Mouse (Mus musculus): ENCODE data around the gene Gm17581. TPM values are rescaled to one million over a fixed set of nuclear protein-coding genes. Genes with fewer than 3 reads are reported as not detected.

Gm17581 gene
- not detected in 2 replicates for polyA plus RNA-seq (2012; rRNA removed; ENCODE audit: low replicate concordance)

DNA sequence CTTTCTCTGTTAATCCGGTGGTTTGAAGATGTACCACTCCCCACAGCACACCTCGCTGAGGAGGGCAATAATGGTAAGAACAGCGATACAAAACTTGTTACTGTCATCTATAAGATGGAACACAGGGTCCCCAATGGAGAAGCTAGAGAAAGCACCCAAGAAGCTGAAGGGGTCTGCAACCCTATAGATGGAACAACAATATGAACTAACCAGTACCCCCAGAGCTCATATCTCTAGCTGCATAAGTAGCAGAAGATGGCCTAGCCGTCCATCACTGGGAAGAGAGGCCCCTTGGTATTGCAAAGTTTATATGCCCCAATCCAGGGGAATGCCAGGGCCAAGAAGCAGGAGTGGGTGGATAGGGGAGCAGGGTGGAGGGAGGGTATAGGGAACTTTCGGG is at the start of gene Gm17581:
Gm17581 (minus strand) TSS at position 101 of the 400 bp plus-strand sequence.

GRCm38 (mm10) chr2:155774927-155775684 is 39.4 kb upstream of the Gm17581 start, which contains the start of gene Mmp24:
Gene Mmp24 (plus strand): TSS chr2:155775342.

DNA sequence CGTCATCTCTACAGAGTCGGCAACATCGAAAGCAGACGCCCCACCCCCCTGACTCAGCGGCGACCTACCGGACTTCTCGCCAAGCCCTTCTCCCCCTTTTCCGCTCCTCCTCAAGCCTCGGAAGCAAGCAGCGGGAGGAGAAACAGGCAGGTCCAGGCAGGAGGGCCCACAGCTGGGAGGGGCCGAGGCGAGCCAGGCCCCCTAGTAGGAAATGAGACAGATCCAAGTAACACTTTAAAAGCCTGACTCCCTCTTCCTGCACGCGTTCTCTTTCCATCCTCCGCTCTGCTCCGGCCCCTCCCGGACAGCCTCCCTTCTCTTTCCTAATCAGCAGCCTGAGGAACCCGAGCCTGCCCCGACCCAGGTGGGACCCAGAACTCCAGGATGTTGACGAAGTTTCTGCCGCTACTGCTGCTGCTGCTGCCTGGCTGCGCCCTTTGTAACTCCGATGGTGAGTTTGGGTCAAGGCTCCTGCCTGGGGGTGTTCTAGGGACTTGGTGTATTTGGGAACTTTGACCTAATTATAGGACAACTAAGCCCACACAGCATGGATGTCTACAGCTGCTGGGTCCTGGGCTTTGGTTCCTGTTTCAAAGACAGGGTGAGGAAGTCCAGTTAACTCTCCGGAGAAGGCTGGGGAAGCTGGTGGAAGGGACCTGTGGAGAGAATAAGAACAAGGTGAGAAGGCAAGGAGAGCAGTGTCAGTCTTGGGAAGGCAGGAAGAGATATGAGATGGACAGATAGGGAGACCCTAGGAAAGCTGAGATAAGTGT is 15.5 kb upstream of the Gm17581 start, which contains the start of gene Procr:
Procr (plus strand) TSS at position 104 of the 773 bp plus-strand sequence.

DNA sequence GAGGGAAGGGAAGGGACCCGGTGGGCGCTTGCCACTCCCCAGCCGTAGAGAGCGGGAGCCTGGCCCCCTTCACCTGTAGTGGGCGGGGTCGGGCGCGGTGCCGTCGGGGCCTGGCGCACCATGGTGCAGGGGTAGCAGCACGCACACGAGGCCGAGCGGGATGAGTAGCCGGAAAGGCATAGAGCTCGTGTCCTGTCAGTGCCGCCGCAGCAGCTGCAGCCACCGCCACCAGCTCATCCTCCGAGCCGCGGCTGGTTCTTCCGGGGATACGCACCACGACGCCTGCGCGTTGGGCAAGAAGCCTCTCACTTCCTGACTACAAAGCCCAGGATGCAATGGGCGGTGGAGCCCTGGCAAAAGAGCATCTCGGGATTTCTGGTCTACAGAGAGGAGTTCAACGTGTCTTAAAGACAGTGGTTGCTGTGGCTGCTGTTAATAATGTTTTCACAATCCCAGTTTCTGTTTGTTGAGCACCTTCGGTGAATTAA is 6.5 kb downstream of the Gm17581 start, which contains the start of gene Edem2:
Edem2 (minus strand) TSS at position 318 of the 488 bp plus-strand sequence.

GRCm38 (mm10) chr2:155691723-155692493 is 43.8 kb downstream of the Gm17581 start, which contains the start of gene Trpc4ap:
Gene Trpc4ap (minus strand): TSS chr2:155692384.

Other genes starting within 250 kb of the Gm17581 start
- 16.0 and 17.6 TPM in 2 replicates for gene Acss2, start 217.9 kb downstream of the Gm17581 start, polyA plus RNA-seq (2012; rRNA removed; ENCODE audit: low replicate concordance)
- 7.9 and 11.8 TPM in 2 replicates for gene Ggt7, start 217.6 kb downstream of the Gm17581 start, polyA plus RNA-seq (2012; rRNA removed; ENCODE audit: low replicate concordance)
- gene Gss, start 143.1 kb downstream of the Gm17581 start, polyA plus RNA-seq (2012; rRNA removed; ENCODE audit: low replicate concordance) = 73.2 and 195 TPM in 2 replicates
- gene Myh7b, start 124.7 kb downstream of the Gm17581 start, polyA plus RNA-seq (2012; rRNA removed; ENCODE audit: low replicate concordance) = 0.04 and 0.15 TPM in 2 replicates
- 105 and 143 TPM in 2 replicates for gene Trpc4ap, start 43.5 kb downstream of the Gm17581 start, polyA plus RNA-seq (2012; rRNA removed; ENCODE audit: low replicate concordance)
- gene Edem2, start 6.4 kb downstream of the Gm17581 start, polyA plus RNA-seq (2012; rRNA removed; ENCODE audit: low replicate concordance) = 53.3 and 79.7 TPM in 2 replicates
- gene Procr, start 15.3 kb upstream of the Gm17581 start, polyA plus RNA-seq (2012; rRNA removed; ENCODE audit: low replicate concordance) = 6.9 and 9.3 TPM in 2 replicates
- 0.34 and 0.62 TPM in 2 replicates for gene Mmp24, start 39.5 kb upstream of the Gm17581 start, polyA plus RNA-seq (2012; rRNA removed; ENCODE audit: low replicate concordance)
- gene BC029722, start 83.6 kb upstream of the Gm17581 start, polyA plus RNA-seq (2012; rRNA removed; ENCODE audit: low replicate concordance) = 55.5 and 73.0 TPM in 2 replicates
- gene Eif6, start 91.1 kb upstream of the Gm17581 start, polyA plus RNA-seq (2012; rRNA removed; ENCODE audit: low replicate concordance) = 336 and 452 TPM in 2 replicates
- 0.15 and 1.1 TPM in 2 replicates for gene Fam83c, start 99.0 kb upstream of the Gm17581 start, polyA plus RNA-seq (2012; rRNA removed; ENCODE audit: low replicate concordance)
- gene Uqcc1, start 194.4 kb upstream of the Gm17581 start, polyA plus RNA-seq (2012; rRNA removed; ENCODE audit: low replicate concordance) = 6.6 and 8.5 TPM in 2 replicates
- gene Gm15557, start 204.9 kb upstream of the Gm17581 start, polyA plus RNA-seq (2012; rRNA removed; ENCODE audit: low replicate concordance) = not detected in 2 replicates
- not detected in 2 replicates for gene Gdf5, start 209.5 kb upstream of the Gm17581 start, polyA plus RNA-seq (2012; rRNA removed; ENCODE audit: low replicate concordance)
- gene Cep250, start 220.6 kb upstream of the Gm17581 start, polyA plus RNA-seq (2012; rRNA removed; ENCODE audit: low replicate concordance) = 3.8 and 4.3 TPM in 2 replicates